Mouse (Mus musculus) forebrain, embryonic 14.5 days (tissue): ENCODE data around the gene Slc3a2. TPM values are rescaled to one million over a fixed set of nuclear protein-coding genes. Genes with fewer than 3 reads are reported as not detected.
A peak's percentile ranks its signal among the peaks of the same experiment; 100 is the strongest.

Experiments
- ATAC-seq: fragments of 200-750 bp; cut with Nextera tagmentation; 2 replicates; pipeline ENCODE4 v1.8.0; 2017; ENCODE audit warnings: mild to moderate bottlenecking, moderate library complexity
- DNase-seq: peaks from one replicate; pipeline ENCODE4 v3.0.0-alpha.2; 2015; ENCODE audit warnings: low spot score
- H3K27ac ChIP-seq: fragments of 300-500 bp; sonication (generic); 2 replicates; pipeline ENCODE4 v1.5.1; 2014; ENCODE audit warnings: low read depth, mild to moderate bottlenecking, control low read depth, low read length, moderate library complexity
- H3K27me3 ChIP-seq: fragments of 300-500 bp; sonication (generic); replicated peaks from 2 replicates; pipeline ENCODE4 v1.6.1; 2014; ENCODE audit warnings: low read length, control low read depth, mixed read lengths; ENCODE audit not compliant: control insufficient read depth, insufficient read depth
- H3K36me3 ChIP-seq: fragments of 300-500 bp; sonication (generic); 2 replicates; pipeline ENCODE4 v1.6.1; 2014; ENCODE audit warnings: low read length, control low read depth; ENCODE audit not compliant: control insufficient read depth, insufficient read depth
- H3K4me1 ChIP-seq: fragments of 300-500 bp; sonication (generic); 2 replicates; pipeline ENCODE4 v1.6.1; 2014; ENCODE audit warnings: antibody characterized with exemption, low read length, control low read depth; ENCODE audit not compliant: control insufficient read depth, insufficient read depth
- H3K4me2 ChIP-seq: fragments of 300-500 bp; sonication (generic); 2 replicates; pipeline ENCODE4 v1.6.1; 2014; ENCODE audit warnings: mild to moderate bottlenecking, control low read depth, low read length
- H3K4me3 ChIP-seq: fragments of 300-500 bp; sonication (generic); 2 replicates; pipeline ENCODE4 v1.5.1; 2014; ENCODE audit warnings: low read depth, low read length, control low read depth
- H3K9ac ChIP-seq: fragments of 300-500 bp; sonication (generic); 2 replicates; pipeline ENCODE4 v1.6.1; 2014; ENCODE audit warnings: mild to moderate bottlenecking, low read length, control low read depth, moderate library complexity
- H3K9me3 ChIP-seq: fragments of 300-500 bp; sonication (generic); replicated peaks from 2 replicates; pipeline ENCODE4 v1.6.1; 2016; ENCODE audit warnings: low read length, control low read depth, mixed read lengths; ENCODE audit not compliant: control insufficient read depth
- WGBS: fragments of 180-500 bp; shearing (Covaris S2); extraction: QIAGEN DNeasy Blood & Tissue Kit; methylation state at CpG from one replicate; pipeline ENCODE4 v1.1.7; 2014; 5-methylcytosine and 5-hydroxymethylcytosine counted together
- polyA plus RNA-seq: library from polyadenylated mRNA; unstranded; fragments of >200 nt; fragmentation: Nextera tagmentation; extraction: Ambion mirVana; gene quantifications from 2 replicates; pipeline ENCODE4 v1.2.1, GENCODE M21; 2014

The Slc3a2 gene
- polyA plus RNA-seq, 1 experiment from 2014 or later, result 179 TPM

- no peaks in the 10 kb centered on the region for H3K27me3 ChIP-seq
- no peaks in the 10 kb centered on the region for H3K9me3 ChIP-seq
- H3K27ac ChIP-seq, result no peak overlapping the region
- DNase-seq (no peak), ATAC-seq (no peak)
- H3K36me3 ChIP-seq, result peaks cover 45% of the 10 kb centered on the region
- H3K4me3 ChIP-seq, result no peak overlapping the region
- H3K4me1 ChIP-seq, result peaks cover 8% of the 10 kb centered on the region; the same call in 1 of the 2 replicates
- WGBS, result 85% methylated on average over 3 of the region's 3 CpGs
- H3K9ac ChIP-seq, result no peak overlapping the region
- H3K4me2 ChIP-seq, result peak overlapping the region; percentile 84; the same call in 1 of the 2 replicates
These were observed 32.5 kb upstream of the Slc3a2 start for GRCm38 (mm10) chr19:8755652-8756051.

- Histone ChIP-seq H3K36me3 (peaks cover 93% of the 10 kb centered on the region), H3K4me2 (no peak overlapping the region), H3K9me3 (no peaks in the 10 kb centered on the region), H3K27me3 (no peaks in the 10 kb centered on the region), H3K27ac (no peak overlapping the region), H3K4me1 (peaks cover 5% of the 10 kb centered on the region), H3K4me3 (no peak overlapping the region), H3K9ac (no peak overlapping the region)
- 74% methylated on average over 2 of the region's 2 CpGs for WGBS
- ATAC-seq, result no peak
- no peak for DNase-seq
These were observed 24.2 kb upstream of the Slc3a2 start for GRCm38 (mm10) chr19:8747368-8747767.

- Histone ChIP-seq H3K27me3 (no peaks in the 10 kb centered on the region), H3K4me3 (no peak overlapping the region), H3K4me1 (peaks cover 14% of the 10 kb centered on the region), H3K9ac (no peak overlapping the region), H3K36me3 (peaks cover 79% of the 10 kb centered on the region), H3K27ac (no peak overlapping the region), H3K9me3 (no peaks in the 10 kb centered on the region), H3K4me2 (no peak overlapping the region)
- 98% methylated on average over 1 of the region's 1 CpGs for WGBS
- DNase-seq, result no peak
- no peak for ATAC-seq
These were observed 22.2 kb upstream of the Slc3a2 start for GRCm38 (mm10) chr19:8745382-8745781.

- H3K4me2 ChIP-seq, result peak overlapping the region; percentile 96
- peak overlapping the region; percentile 69 for H3K4me3 ChIP-seq
- ATAC-seq, result no peak
- peak overlapping the region; percentile 92; the same call in 1 of the 2 replicates for H3K27ac ChIP-seq
- no peak for DNase-seq
- peaks cover 14% of the 10 kb centered on the region for H3K4me1 ChIP-seq
- H3K36me3 ChIP-seq, result peaks cover 78% of the 10 kb centered on the region
- H3K9ac ChIP-seq, result peak overlapping the region; percentile 84
- 23% methylated on average over 14 of the region's 14 CpGs for WGBS
- H3K27me3 ChIP-seq, result no peaks in the 10 kb centered on the region
- no peaks in the 10 kb centered on the region for H3K9me3 ChIP-seq
These were observed 19.0 kb upstream of the Slc3a2 start for GRCm38 (mm10) chr19:8742176-8742575.

- Histone ChIP-seq H3K4me2 (peak within 1 kb of the TSS; percentile 96), H3K9me3 (no peaks in the 10 kb centered on the region), H3K9ac (peak within 1 kb of the TSS; percentile 84), H3K27ac (peak within 1 kb of the TSS; percentile 92), H3K27me3 (no peaks in the 10 kb centered on the region), H3K4me3 (peak within 1 kb of the TSS; percentile 69), H3K4me1 (peaks cover 14% of the 10 kb centered on the region), H3K36me3 (peaks cover 70% of the 10 kb centered on the region)
- DNase-seq (peak; percentile 99), ATAC-seq (peak; percentile 99)
- WGBS, result under 1% methylated on average over 36 of the region's 36 CpGs
These were observed 18.2 kb upstream of the Slc3a2 start, which contains the start of gene Stx5a for GRCm38 (mm10) chr19:8741243-8741869. Gene Stx5a, plus strand, starts transcription at chr19:8741413.

- 68% methylated on average over 14 of the region's 14 CpGs for WGBS
- no peak for DNase-seq
- peaks cover 14% of the 10 kb centered on the region for H3K4me1 ChIP-seq
- no peaks in the 10 kb centered on the region for H3K27me3 ChIP-seq
- peak within 1 kb of the TSS; percentile 69 for H3K4me3 ChIP-seq
- peak within 1 kb of the TSS; percentile 84 for H3K9ac ChIP-seq
- peak within 1 kb of the TSS; percentile 50 for H3K4me2 ChIP-seq
- ATAC-seq, result no peak
- H3K9me3 ChIP-seq, result no peaks in the 10 kb centered on the region
- H3K27ac ChIP-seq, result peak within 1 kb of the TSS; percentile 92
- H3K36me3 ChIP-seq, result peaks cover 62% of the 10 kb centered on the region
These were observed 17.4 kb upstream of the Slc3a2 start, which contains the start of gene 1700092M07Rik for GRCm38 (mm10) chr19:8740603-8741002. Gene 1700092M07Rik, plus strand, starts transcription at chr19:8740718.

- H3K27ac ChIP-seq, result no peak overlapping the region
These were observed 16.5 kb upstream of the Slc3a2 start for GRCm38 (mm10) chr19:8739646-8740045.

GRCm38 (mm10) chr19:8738911-8739310, 15.7 kb upstream of the Slc3a2 start:
- no peak overlapping the region for H3K9ac ChIP-seq
- H3K9me3 ChIP-seq, result no peaks in the 10 kb centered on the region
- no peak for DNase-seq
- H3K36me3 ChIP-seq, result peaks cover 45% of the 10 kb centered on the region
- no peak for ATAC-seq
- WGBS, result 93% methylated on average over 7 of the region's 7 CpGs
- no peak overlapping the region for H3K4me3 ChIP-seq
- no peak overlapping the region for H3K27ac ChIP-seq
- peaks cover 18% of the 10 kb centered on the region for H3K4me1 ChIP-seq
- no peaks in the 10 kb centered on the region for H3K27me3 ChIP-seq
- H3K4me2 ChIP-seq, result no peak overlapping the region

More at GRCm38 (mm10) chr19:8739646-8740045, 16.5 kb upstream of the Slc3a2 start:
- H3K4me3 ChIP-seq, result no peak overlapping the region
- peaks cover 18% of the 10 kb centered on the region for H3K4me1 ChIP-seq
- 91% methylated on average over 6 of the region's 6 CpGs for WGBS
- ATAC-seq (no peak), DNase-seq (no peak)
- no peaks in the 10 kb centered on the region for H3K9me3 ChIP-seq
- H3K4me2 ChIP-seq, result no peak overlapping the region
- H3K9ac ChIP-seq, result no peak overlapping the region
- H3K36me3 ChIP-seq, result peaks cover 53% of the 10 kb centered on the region
- no peaks in the 10 kb centered on the region for H3K27me3 ChIP-seq

GRCm38 (mm10) chr19:8736160-8736467, 12.9 kb upstream of the Slc3a2 start:
- Histone ChIP-seq H3K27me3 (no peaks in the 10 kb centered on the region), H3K9ac (peak overlapping the region; percentile 78), H3K27ac (no peak overlapping the region), H3K4me1 (peaks cover 9% of the 10 kb centered on the region; the same call in 1 of the 2 replicates), H3K36me3 (peaks cover 34% of the 10 kb centered on the region), H3K4me3 (peak overlapping the region; percentile 81), H3K4me2 (peak overlapping the region; percentile 93), H3K9me3 (no peaks in the 10 kb centered on the region)
- DNase-seq (no peak), ATAC-seq (no peak; the same call in 1 of the 2 replicates)
- WGBS, result 3% methylated on average over 11 of the region's 11 CpGs
